Mouse (Mus musculus): ENCODE measurements around the gene Phlda3. TPM values are rescaled to one million over a fixed set of nuclear protein-coding genes. Genes with fewer than 3 reads are reported as not detected.

Phlda3 gene
- 10 to 100 TPM; 11.8 to 12.1 TPM for total RNA-seq (2021)
- long read RNA-seq, experiment 1, transcript Phlda3-201 (2 exons, 1,435 nt) = major isoform, 21 of 21 reads
- long read RNA-seq, experiment 1, partial matches to known transcripts = 0 of 21 reads
- long read RNA-seq, experiment 1, other reads (novel, unspliced or antisense) = 0 of 21 reads
- long read RNA-seq, experiment 2, transcript Phlda3-201 (2 exons, 1,435 nt) = major isoform, 26 of 26 reads
- long read RNA-seq, experiment 2, partial matches to known transcripts = 0 of 26 reads
- long read RNA-seq, experiment 2, other reads (novel, unspliced or antisense) = 0 of 26 reads

GRCm38 (mm10) chr1:135765645-135766591 lies at the start of gene Phlda3:
Gene Phlda3, plus strand, starts transcription at chr1:135766119.
- peak within 1 kb of the TSS; percentile 87 for H3K27ac ChIP-seq

GRCm38 (mm10) chr1:135719486-135719885 lies 46.4 kb upstream of the Phlda3 start:
- Histone ChIP-seq H3K27ac (no peak overlapping the region), H3K4me3 (no peak overlapping the region)
- DNase-seq (ENCODE audit: low spot score in 2 of 2) = peak; percentile 63 to 77
- peak; percentile 89 for TF ChIP-seq CTCF (conservative IDR thresholded peaks at IDR 0.05)

More at GRCm38 (mm10) chr1:135765645-135766591, at the start of gene Phlda3:
- peak within 1 kb of the TSS; percentile 76 for H3K4me3 ChIP-seq
- peak; percentile 28 for TF ChIP-seq CTCF (conservative IDR thresholded peaks at IDR 0.05)
- peak in 1 of 2 experiments; percentile 48 for DNase-seq (ENCODE audit: low spot score in 2 of 2)

- H3K27ac ChIP-seq = no peak within 1 kb of the TSS
- no peak for DNase-seq (ENCODE audit: low spot score in 2 of 2)
- no peak within 1 kb of the TSS for H3K4me3 ChIP-seq
- no peak for TF ChIP-seq CTCF (conservative IDR thresholded peaks at IDR 0.05)
Measured at GRCm38 (mm10) chr1:135719983-135720382, 45.9 kb upstream of the Phlda3 start, which contains the start of gene Csrp1. Gene Csrp1, plus strand, starts transcription at chr1:135720061.

DNA sequence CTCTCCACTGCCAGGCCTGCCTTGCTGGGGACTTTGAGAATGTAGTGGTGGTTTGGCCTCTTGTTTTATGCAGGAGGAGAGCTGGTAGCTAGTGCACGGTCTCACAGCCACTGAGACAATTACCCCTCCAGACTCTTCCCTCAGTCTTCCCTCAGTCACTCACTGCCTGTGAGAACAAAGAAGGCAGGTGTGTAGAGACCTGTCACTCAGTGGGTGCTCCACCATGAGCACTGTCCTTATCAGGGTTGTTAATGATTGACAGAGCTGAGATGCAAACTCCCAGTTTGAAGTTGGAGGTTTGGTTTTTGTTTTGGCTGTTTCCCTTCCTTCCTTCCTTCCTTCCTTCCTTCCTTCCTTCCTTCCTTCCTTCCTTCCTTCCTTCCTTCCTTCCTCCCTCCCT lies 42.9 kb upstream of the Phlda3 start:
- no peak for TF ChIP-seq CTCF (conservative IDR thresholded peaks at IDR 0.05)
- no peak overlapping the region for H3K4me3 ChIP-seq
- no peak for DNase-seq (ENCODE audit: low spot score in 2 of 2)
- H3K27ac ChIP-seq = no peak overlapping the region

- no peak overlapping the region for H3K27ac ChIP-seq
- no peak for DNase-seq (ENCODE audit: low spot score in 2 of 2)
- H3K4me3 ChIP-seq = no peak overlapping the region
- no peak for TF ChIP-seq CTCF (conservative IDR thresholded peaks at IDR 0.05)
Measured at GRCm38 (mm10) chr1:135724134-135724533, 41.8 kb upstream of the Phlda3 start.

DNA sequence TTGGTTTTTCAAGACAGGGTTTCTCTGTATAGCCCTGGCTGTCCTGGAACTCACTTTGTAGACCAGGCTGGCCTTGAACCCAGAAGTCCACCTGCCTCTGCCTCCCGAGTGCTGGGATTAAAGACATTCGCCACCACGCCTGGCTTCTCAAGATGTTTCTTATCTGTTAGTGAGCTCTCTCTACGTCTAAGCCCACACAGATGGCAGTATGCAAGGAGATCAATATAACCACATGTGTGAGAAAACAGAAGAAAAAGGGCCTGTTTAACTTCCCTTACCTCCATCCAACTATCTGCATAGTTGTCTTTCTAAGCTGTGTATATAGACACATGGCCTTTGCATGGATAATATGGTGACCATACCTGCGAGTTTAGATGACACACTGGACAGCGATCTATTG lies 40.6 kb upstream of the Phlda3 start:
- Histone ChIP-seq H3K27ac (no peak overlapping the region), H3K4me3 (no peak overlapping the region)
- no peak for DNase-seq (ENCODE audit: low spot score in 2 of 2)
- no peak for TF ChIP-seq CTCF (conservative IDR thresholded peaks at IDR 0.05)

DNA sequence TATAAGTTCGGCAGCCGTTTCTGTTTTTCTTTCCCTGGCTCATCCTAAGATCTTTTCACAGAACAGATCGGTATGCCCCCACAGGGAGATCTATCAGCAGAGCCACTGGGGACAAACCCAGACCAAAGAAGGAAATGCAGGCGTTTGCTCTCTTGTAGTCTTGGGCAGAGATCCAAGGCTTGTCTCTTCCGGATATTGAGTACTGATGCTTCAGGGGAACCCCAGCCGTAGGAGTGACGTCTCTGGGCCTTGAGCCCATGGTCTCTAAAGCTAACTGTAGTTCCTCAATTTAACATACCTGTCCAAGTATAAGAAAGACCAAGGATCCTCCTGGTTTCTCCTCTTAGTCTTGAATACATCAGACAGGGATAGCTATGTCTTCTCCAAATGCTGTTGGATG lies 40.0 kb upstream of the Phlda3 start:
- Histone ChIP-seq H3K4me3 (no peak overlapping the region), H3K27ac (no peak overlapping the region)
- DNase-seq (ENCODE audit: low spot score in 2 of 2) = no peak
- no peak for TF ChIP-seq CTCF (conservative IDR thresholded peaks at IDR 0.05)

GRCm38 (mm10) chr1:135728631-135729366 lies 37.1 kb upstream of the Phlda3 start:
- Histone ChIP-seq H3K4me3 (peak overlapping the region; percentile 72), H3K27ac (peak overlapping the region; percentile 87)
- TF ChIP-seq CTCF (conservative IDR thresholded peaks at IDR 0.05) = no peak; the same call in 1 of the 2 replicates
- DNase-seq (ENCODE audit: low spot score in 2 of 2) = peak; percentile 81 to 86

DNA sequence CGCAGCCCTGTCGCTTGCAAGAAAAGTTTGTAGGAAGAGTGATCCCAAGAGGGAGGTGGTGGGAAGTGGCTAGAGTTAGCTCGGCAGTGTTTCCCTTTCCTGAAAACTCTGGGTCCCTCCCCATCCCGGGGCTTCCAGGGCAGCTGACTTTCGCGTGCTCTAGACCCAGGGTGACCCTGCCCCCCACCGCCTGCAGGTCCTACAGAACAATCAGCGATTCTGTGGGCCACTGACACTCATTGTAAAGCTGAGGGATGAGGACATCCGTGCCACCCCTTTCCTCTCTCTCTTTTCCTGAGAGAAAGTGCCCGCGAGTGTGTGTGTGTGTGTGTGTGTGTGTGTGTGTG lies 36.6 kb upstream of the Phlda3 start:
- DNase-seq (ENCODE audit: low spot score in 2 of 2) = peak; percentile 35 to 63
- H3K4me3 ChIP-seq = peak overlapping the region; percentile 72
- peak overlapping the region; percentile 87 for H3K27ac ChIP-seq
- TF ChIP-seq CTCF (conservative IDR thresholded peaks at IDR 0.05) = no peak

DNA sequence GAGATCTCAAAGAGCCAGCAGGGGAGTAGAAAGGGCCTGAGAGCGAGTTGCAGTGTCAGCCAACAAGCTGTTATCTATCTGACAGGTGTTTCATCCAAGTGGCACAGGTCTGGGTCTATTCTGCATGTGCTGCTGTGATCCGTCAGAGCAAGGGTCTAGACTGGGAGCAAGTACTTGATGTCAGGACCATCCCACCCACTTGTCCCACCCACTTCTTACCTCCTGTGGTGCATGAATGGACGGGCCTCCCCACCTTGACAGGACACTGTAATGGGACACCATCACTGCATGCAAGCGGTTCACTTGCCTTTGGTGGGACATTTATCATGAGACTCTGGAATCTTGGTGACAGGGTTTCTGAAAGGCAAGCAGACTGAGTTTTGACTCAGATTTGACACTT lies 36.1 kb upstream of the Phlda3 start:
- H3K27ac ChIP-seq = peak overlapping the region; percentile 87
- no peak for TF ChIP-seq CTCF (conservative IDR thresholded peaks at IDR 0.05)
- DNase-seq (ENCODE audit: low spot score in 2 of 2) = no peak
- H3K4me3 ChIP-seq = peak overlapping the region; percentile 72

DNA sequence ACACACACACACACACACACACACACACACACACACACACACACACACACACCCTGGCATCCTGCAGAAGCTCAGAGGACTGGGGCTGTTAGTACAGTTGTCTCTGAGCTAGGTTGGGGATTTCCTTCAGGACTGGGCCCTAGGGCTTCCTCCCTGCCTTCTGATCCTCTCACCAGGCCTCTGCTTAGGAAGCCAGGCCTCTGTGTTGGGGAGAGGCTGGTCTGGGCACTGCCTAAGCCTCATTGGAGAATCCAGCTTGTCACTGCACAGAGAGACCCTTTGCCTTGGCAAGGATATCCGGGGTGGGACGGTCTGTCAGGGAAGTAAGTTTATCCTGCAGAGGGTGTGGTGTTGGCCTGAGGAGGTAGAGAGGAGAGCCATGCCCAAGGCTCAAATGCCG lies 35.6 kb upstream of the Phlda3 start:
- no peak for TF ChIP-seq CTCF (conservative IDR thresholded peaks at IDR 0.05)
- Histone ChIP-seq H3K4me3 (peak overlapping the region; percentile 47), H3K27ac (peak overlapping the region; percentile 87)
- no peak for DNase-seq (ENCODE audit: low spot score in 2 of 2)

GRCm38 (mm10) chr1:135731393-135731792 lies 34.5 kb upstream of the Phlda3 start:
- no peak for TF ChIP-seq CTCF (conservative IDR thresholded peaks at IDR 0.05)
- H3K4me3 ChIP-seq = peak overlapping the region; percentile 47

More at GRCm38 (mm10) chr1:135731393-135731792, 34.5 kb upstream of the Phlda3 start:
- H3K27ac ChIP-seq = peak overlapping the region; percentile 87
- DNase-seq (ENCODE audit: low spot score in 2 of 2) = no peak
